Mouse (Mus musculus): Measurements from ENCODE around the gene Calhm3. TPM values are rescaled to one million over a fixed set of nuclear protein-coding genes. Genes with fewer than 3 reads are reported as not detected.

Gene Calhm3
- polyA plus RNA-seq, 1 experiment from 2014 or later, result not detected

DNA sequence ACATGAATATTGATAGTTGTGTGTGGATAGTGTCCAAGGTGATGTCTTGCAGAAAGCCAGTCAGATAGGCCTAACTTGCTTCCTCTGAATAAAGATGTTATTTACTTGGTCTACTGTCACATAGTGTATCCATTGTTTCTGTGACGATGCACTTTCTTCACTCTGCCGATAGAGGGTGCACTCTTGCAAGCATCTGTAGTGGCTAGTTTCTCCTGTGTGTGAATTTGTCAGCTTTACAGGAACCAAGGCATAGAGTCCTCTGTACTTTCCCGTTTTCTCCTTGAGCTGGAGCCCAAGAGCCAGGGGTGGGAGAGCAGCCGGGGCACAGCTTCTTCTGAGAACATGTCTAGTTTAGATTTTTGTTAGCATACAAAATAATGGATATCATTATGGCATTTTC lies 36.5 kb downstream of the Calhm3 start:
- Histone ChIP-seq H3K9me3 (replicated peaks) (no peaks in the 10 kb centered on the region), H3K4me3 (no peak overlapping the region), H3K36me3 (peaks cover 73% of the 10 kb centered on the region), H3K27ac (ENCODE audit: poor library complexity, severe bottlenecking) (no peak overlapping the region), H3K27me3 (replicated peaks) (no peaks in the 10 kb centered on the region), H3K4me1 (replicated peaks) (peaks cover 12% of the 10 kb centered on the region), H3K4me2 (no peak overlapping the region), H3K9ac (no peak overlapping the region)
- no peak for ATAC-seq (ENCODE audit: insufficient number of reproducible peaks, low FRiP score)
- 43% methylated on average over 4 of the region's 4 CpGs for WGBS

DNA sequence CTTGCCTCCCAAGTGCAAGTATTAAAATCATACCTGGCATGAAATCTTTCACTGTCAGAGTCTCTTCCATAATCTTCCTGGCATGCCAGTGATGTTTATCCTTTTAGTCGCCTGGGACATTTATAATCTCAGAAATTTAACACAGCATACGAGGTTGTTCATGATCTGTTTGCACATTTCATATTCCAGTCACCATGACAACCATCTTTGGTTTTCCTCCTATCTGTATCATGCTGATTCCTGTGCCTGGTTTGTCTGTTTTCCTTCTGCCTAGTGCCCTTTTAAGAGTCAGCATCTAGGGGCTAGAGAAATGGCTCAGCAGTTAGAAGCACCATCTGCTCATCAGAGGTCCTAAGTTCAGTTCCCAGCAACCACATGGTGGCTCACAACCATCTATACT lies 38.9 kb downstream of the Calhm3 start:
- no peaks in the 10 kb centered on the region for H3K9me3 ChIP-seq (replicated peaks)
- no peak overlapping the region for H3K4me2 ChIP-seq
- H3K9ac ChIP-seq, result no peak overlapping the region
- H3K4me3 ChIP-seq, result no peak overlapping the region
- ATAC-seq (ENCODE audit: insufficient number of reproducible peaks, low FRiP score), result no peak
- WGBS, result 73% methylated on average over 2 of the region's 2 CpGs
- no peak overlapping the region for H3K27ac ChIP-seq (ENCODE audit: poor library complexity, severe bottlenecking)
- H3K27me3 ChIP-seq (replicated peaks), result no peaks in the 10 kb centered on the region
- peaks cover 79% of the 10 kb centered on the region for H3K36me3 ChIP-seq
- H3K4me1 ChIP-seq (replicated peaks), result peaks cover under 1% of the 10 kb centered on the region; the same call in 1 of the 2 replicates

DNA sequence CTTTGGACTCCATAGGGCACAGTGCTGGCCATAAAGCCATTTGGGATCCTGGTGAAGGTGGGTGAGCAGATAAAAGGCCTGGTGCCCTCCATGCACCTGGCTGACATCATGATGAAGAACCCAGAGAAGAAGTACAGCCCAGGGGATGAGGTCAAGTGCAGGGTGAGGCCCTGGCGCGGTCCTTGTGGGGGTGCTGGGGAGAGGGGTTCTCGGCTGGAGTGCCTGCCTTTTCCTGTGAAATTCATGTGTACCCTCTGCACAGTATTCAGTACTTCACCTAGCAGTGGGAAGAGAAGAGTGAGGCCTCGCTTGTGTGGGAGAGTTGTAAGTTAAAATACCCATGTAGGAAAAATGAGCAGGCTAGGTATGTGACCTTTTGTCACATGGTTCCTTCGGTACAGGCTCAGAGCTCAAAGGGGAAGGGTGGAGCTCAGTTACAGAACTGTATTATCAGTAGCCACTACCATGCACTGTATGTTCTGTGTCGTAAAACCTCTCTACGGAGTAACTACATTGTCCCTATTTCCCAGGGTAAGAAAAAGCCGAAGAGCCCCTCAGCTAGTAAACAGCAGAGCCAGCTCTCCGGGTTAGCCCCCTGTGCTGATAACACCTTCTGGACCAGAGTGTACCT lies 52.8 kb downstream of the Calhm3 start:
- 82% methylated on average over 9 of the region's 9 CpGs for WGBS
- Histone ChIP-seq H3K4me2 (no peak overlapping the region), H3K27ac (ENCODE audit: poor library complexity, severe bottlenecking) (no peak overlapping the region), H3K9ac (no peak overlapping the region), H3K27me3 (replicated peaks) (no peaks in the 10 kb centered on the region), H3K36me3 (peaks cover 96% of the 10 kb centered on the region), H3K4me3 (no peak overlapping the region), H3K4me1 (replicated peaks) (no peaks in the 10 kb centered on the region), H3K9me3 (replicated peaks) (no peaks in the 10 kb centered on the region)
- ATAC-seq (ENCODE audit: insufficient number of reproducible peaks, low FRiP score), result no peak

Other genes with a start within 250 kb of the Calhm3 start
- gene Ina, start 143.1 kb downstream of the Calhm3 start, polyA plus RNA-seq (2016; fragmentation: Nextera tagmentation; extraction: Ambion mirVana), result 0.24 and 0.86 TPM in 2 replicates
- gene Nt5c2, start 142.6 kb downstream of the Calhm3 start, polyA plus RNA-seq (2016; fragmentation: Nextera tagmentation; extraction: Ambion mirVana), result 108 and 111 TPM in 2 replicates
- 12.9 and 14.5 TPM in 2 replicates for gene Pcgf6, start 106.9 kb downstream of the Calhm3 start, polyA plus RNA-seq (2016; fragmentation: Nextera tagmentation; extraction: Ambion mirVana)
- 7.1 and 7.5 TPM in 2 replicates for gene Taf5, start 90.0 kb downstream of the Calhm3 start, polyA plus RNA-seq (2016; fragmentation: Nextera tagmentation; extraction: Ambion mirVana)
- 2,494 and 2,546 TPM in 2 replicates for gene Usmg5, start 67.1 kb downstream of the Calhm3 start, polyA plus RNA-seq (2016; fragmentation: Nextera tagmentation; extraction: Ambion mirVana)
- 7.4 and 7.9 TPM in 2 replicates for gene Pdcd11, start 67.0 kb downstream of the Calhm3 start, polyA plus RNA-seq (2016; fragmentation: Nextera tagmentation; extraction: Ambion mirVana)
- 5.8 and 6.1 TPM in 2 replicates for gene Calhm2, start 19.5 kb downstream of the Calhm3 start, polyA plus RNA-seq (2016; fragmentation: Nextera tagmentation; extraction: Ambion mirVana)
- not detected in 2 replicates for gene Calhm1, start 13.5 kb downstream of the Calhm3 start, polyA plus RNA-seq (2016; fragmentation: Nextera tagmentation; extraction: Ambion mirVana)
- 2.3 and 2.8 TPM in 2 replicates for gene Neurl1a, start 21.1 kb upstream of the Calhm3 start, polyA plus RNA-seq (2016; fragmentation: Nextera tagmentation; extraction: Ambion mirVana)

All from heart, embryonic 12.5 days (tissue).